Mouse (Mus musculus) C2C12 (cell line): ENCODE data around the gene Cyp4f37.

Source experiments
- CTCF ChIP-seq: IDR thresholded peaks from one replicate; pipeline ENCODE4 v1.5.1; 2011; ENCODE audit not compliant: control insufficient read depth, insufficient read depth, insufficient read length
- MAX ChIP-seq: IDR thresholded peaks from one replicate; pipeline ENCODE4 v1.6.1; 2011; ENCODE audit warnings: mild to moderate bottlenecking, control low read depth
- MYOG ChIP-seq: IDR thresholded peaks from one replicate; pipeline ENCODE4 v1.6.1; 2011; ENCODE audit not compliant: control insufficient read depth, insufficient read length; ENCODE audit errors: extremely low read depth
- USF1 ChIP-seq: IDR thresholded peaks from one replicate; pipeline ENCODE4 v1.6.1; 2011; ENCODE audit warnings: low read depth, mild to moderate bottlenecking, control low read depth, moderate library complexity

- TF ChIP-seq CTCF: no peak
- TF ChIP-seq MYOG: no peak
- no peak for TF ChIP-seq MAX
- TF ChIP-seq USF1: no peak
Measured at GRCm38 (mm10) chr17:32577496-32578186, 43.5 kb upstream of the Cyp4f37 start.
